Mouse (Mus musculus): ENCODE measurements at regions not wholly inside any gene's neighbourhood (a gene's known extent, or its start where the extent isn't known, plus 50 kb on each side); places are given as distances from the start of the nearest gene placed in this dataset.

DNA sequence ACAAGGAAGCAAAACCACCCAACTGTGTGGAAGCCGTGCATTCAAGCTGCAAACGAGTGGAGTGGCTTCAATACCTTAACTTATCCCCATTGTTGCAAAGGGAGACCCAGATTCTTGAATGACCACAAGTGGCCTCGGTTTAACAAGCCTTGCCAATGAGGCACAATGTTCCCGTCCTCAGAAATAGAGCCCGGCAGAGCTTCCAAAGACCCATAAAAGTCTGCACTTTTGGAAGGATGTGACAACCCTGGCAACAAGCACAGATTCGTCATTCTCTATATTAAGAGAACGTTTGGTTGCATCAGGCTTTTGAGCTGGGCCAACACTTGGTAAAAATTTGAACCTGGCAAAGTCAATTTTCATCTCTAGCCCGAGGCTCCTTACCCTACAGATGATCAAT lies 108.9 kb upstream of the Bcl6 start:
- TF ChIP-seq POLR2A (IDR thresholded peaks at IDR 0.05; ENCODE audit: borderline replicate concordance, control insufficient read depth, low read depth, low read length) (no peak), CTCF (IDR thresholded peaks at IDR 0.05; ENCODE audit: control insufficient read depth, insufficient read depth, low read length) (no peak)
